Mouse (Mus musculus): ENCODE results near the gene B830017H08Rik. TPM values are rescaled to one million over a fixed set of nuclear protein-coding genes. Genes with fewer than 3 reads are reported as not detected.

The B830017H08Rik gene
- total RNA-seq, 2 experiments from 2014 or later = 0.22 TPM; not detected in 1

- DNase-seq = peak; percentile 89 to 90
- intact Hi-C loops (cut with DNase I) = no loop called here
These were observed 25.5 kb upstream of the B830017H08Rik start for GRCm38 (mm10) chr16:17807192-17808009.

- DNase-seq = no peak
- intact Hi-C loops (cut with DNase I) = no loop called here
These were observed 23.8 kb upstream of the B830017H08Rik start for GRCm38 (mm10) chr16:17809125-17809524.

- peak; percentile 69 to 78 for DNase-seq
- intact Hi-C loops (cut with DNase I) = loop anchor here (5.0 kb wide), 1 partner anchor 37 kb away; no protein-coding TSS in a partner anchor
These were observed 23.2 kb upstream of the B830017H08Rik start for GRCm38 (mm10) chr16:17809711-17810110.

GRCm38 (mm10) chr16:17812120-17812519 is 20.8 kb upstream of the B830017H08Rik start:
- peak; percentile 65 to 68 for DNase-seq
- intact Hi-C loops (cut with DNase I) = loop anchor here (1.0 to 5.0 kb wide), 2 partner anchors 40 to 68 kb away; no protein-coding TSS in a partner anchor

- intact Hi-C loops (cut with DNase I) = loop anchor here (5.0 kb wide), 1 partner anchor 41 kb away; no protein-coding TSS in a partner anchor
- DNase-seq = no peak
These were observed 19.7 kb upstream of the B830017H08Rik start for GRCm38 (mm10) chr16:17813173-17813572.

- intact Hi-C loops (cut with DNase I) = no loop called here
- DNase-seq = peak; percentile 67 to 79
These were observed 17.2 kb upstream of the B830017H08Rik start for GRCm38 (mm10) chr16:17815411-17816402.

- intact Hi-C loops (cut with DNase I) = no loop called here
- DNase-seq = no peak
These were observed 16.4 kb upstream of the B830017H08Rik start for GRCm38 (mm10) chr16:17816528-17816927.

GRCm38 (mm10) chr16:17826500-17826899 is 6.4 kb upstream of the B830017H08Rik start:
- intact Hi-C loops (cut with DNase I) = no loop called here
- DNase-seq = no peak

- intact Hi-C loops (cut with DNase I) = no loop called here
- DNase-seq = no peak
These were observed 4.7 kb upstream of the B830017H08Rik start for GRCm38 (mm10) chr16:17828229-17828628.

- DNase-seq = no peak
- intact Hi-C loops (cut with DNase I) = no loop called here
These were observed 4.1 kb upstream of the B830017H08Rik start for GRCm38 (mm10) chr16:17828867-17829266.

GRCm38 (mm10) chr16:17830385-17831178 is 2.3 kb upstream of the B830017H08Rik start:
- DNase-seq = no peak
- intact Hi-C loops (cut with DNase I) = no loop called here

- no peak for DNase-seq
- intact Hi-C loops (cut with DNase I) = no loop called here
These were observed 1.1 kb upstream of the B830017H08Rik start for GRCm38 (mm10) chr16:17831781-17832180.

GRCm38 (mm10) chr16:17833321-17833680 is 380 bp downstream of the B830017H08Rik start:
- intact Hi-C loops (cut with DNase I) = no loop called here
- DNase-seq = peak in 1 of 2 experiments; percentile 30

GRCm38 (mm10) chr16:17833681-17834399 is 919 bp downstream of the B830017H08Rik start:
- intact Hi-C loops (cut with DNase I) = no loop called here
- DNase-seq = no peak

- intact Hi-C loops (cut with DNase I) = no loop called here
- DNase-seq = no peak
These were observed 1.6 kb downstream of the B830017H08Rik start for GRCm38 (mm10) chr16:17834543-17834942.

- DNase-seq = no peak
- intact Hi-C loops (cut with DNase I) = no loop called here
These were observed 2.6 kb downstream of the B830017H08Rik start for GRCm38 (mm10) chr16:17835481-17835880.

- DNase-seq = no peak
These were observed 5.1 kb downstream of the B830017H08Rik start, which contains the start of gene Car15 for GRCm38 (mm10) chr16:17838051-17838450. Gene Car15, minus strand, starts transcription at chr16:17838364.

GRCm38 (mm10) chr16:17839976-17840375 is 7.1 kb downstream of the B830017H08Rik start:
- no peak for DNase-seq
- intact Hi-C loops (cut with DNase I) = no loop called here

More at GRCm38 (mm10) chr16:17838051-17838450, 5.1 kb downstream of the B830017H08Rik start, which contains the start of gene Car15:
- intact Hi-C loops (cut with DNase I) = no loop called here

- intact Hi-C loops (cut with DNase I) = no loop called here
- DNase-seq = no peak
These were observed 9.5 kb downstream of the B830017H08Rik start for GRCm38 (mm10) chr16:17842437-17842836.
